Mouse (Mus musculus): ENCODE data around the gene Cldn12. TPM values are rescaled to one million over a fixed set of nuclear protein-coding genes. Genes with fewer than 3 reads are reported as not detected.

Cldn12 gene
- polyA plus RNA-seq, 2 experiments: 13.6 to 20.2 TPM

DNA sequence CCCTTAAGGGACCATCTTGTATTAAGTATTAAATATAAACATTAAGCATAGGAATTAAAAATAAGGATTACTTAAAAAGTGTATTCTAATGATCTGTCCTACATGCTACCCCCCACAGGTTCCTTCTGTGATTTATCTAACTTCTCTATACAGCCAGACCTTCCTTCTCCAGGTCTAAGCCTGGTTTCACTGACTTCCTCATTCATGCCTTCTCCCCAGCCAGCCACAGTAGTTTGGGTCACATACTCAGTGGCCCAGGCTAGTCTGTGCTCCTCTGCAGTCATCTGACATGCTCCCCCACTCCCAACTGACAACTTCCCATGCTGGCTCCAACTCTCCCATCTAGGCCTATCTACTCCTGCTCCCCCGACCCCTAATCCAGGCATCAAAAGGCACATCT is 36.4 kb upstream of the Cldn12 start:
- Histone ChIP-seq H3K9ac (ENCODE audit: low read depth, low read length, severe bottlenecking) (no peak overlapping the region), H3K4me3 (replicated peaks; ENCODE audit: low read length) (no peak overlapping the region), H3K9me3 (ENCODE audit: control insufficient read depth, low read length) (no peaks in the 10 kb centered on the region), H3K27ac (replicated peaks; ENCODE audit: low read depth, low read length) (no peak overlapping the region), H3K27me3 (ENCODE audit: control insufficient read depth, insufficient read depth, low read length) (no peaks in the 10 kb centered on the region), H3K4me2 (replicated peaks; ENCODE audit: low read depth, low read length, severe bottlenecking) (no peak overlapping the region), H3K36me3 (ENCODE audit: control insufficient read depth, insufficient read depth, low read length) (peaks cover 51% of the 10 kb centered on the region), H3K4me1 (ENCODE audit: control insufficient read depth, insufficient read depth, low read length) (no peaks in the 10 kb centered on the region)
- DNase-seq (ENCODE audit: low spot score) (no peak), ATAC-seq (ENCODE audit: low FRiP score, low read depth) (no peak)
- WGBS: 92% methylated on average over 1 of the region's 1 CpGs
- no peak for TF ChIP-seq POLR2A (IDR thresholded peaks at IDR 0.05; ENCODE audit: borderline replicate concordance, extremely low read depth, insufficient read depth, insufficient read length)

DNA sequence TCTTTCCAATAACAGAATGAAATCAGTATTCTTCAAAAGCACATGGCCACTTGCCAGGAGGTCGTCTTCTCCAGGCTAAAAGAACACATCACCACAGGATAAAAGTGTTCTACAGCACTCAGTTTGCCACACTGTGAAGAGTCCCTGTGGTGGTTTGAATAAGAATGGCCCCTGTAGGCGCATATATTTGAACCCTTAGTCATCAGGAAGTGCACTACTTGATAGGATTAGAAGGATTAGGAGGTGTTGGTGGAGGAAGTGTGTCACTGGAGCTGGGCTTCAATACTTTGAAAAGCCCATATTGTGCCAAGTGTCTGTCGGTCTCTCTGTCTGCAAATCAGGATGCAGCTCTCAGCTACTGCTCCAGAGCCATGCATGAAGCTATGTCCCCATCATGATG is 25.6 kb upstream of the Cldn12 start:
- 77% methylated on average over 3 of the region's 3 CpGs for WGBS
- H3K9ac ChIP-seq (ENCODE audit: low read depth, low read length, severe bottlenecking): no peak overlapping the region
- TF ChIP-seq POLR2A (IDR thresholded peaks at IDR 0.05; ENCODE audit: borderline replicate concordance, extremely low read depth, insufficient read depth, insufficient read length): no peak
- no peak overlapping the region for H3K27ac ChIP-seq (replicated peaks; ENCODE audit: low read depth, low read length)
- DNase-seq (ENCODE audit: low spot score) (no peak), ATAC-seq (ENCODE audit: low FRiP score, low read depth) (no peak)
- H3K4me1 ChIP-seq (ENCODE audit: control insufficient read depth, insufficient read depth, low read length): no peaks in the 10 kb centered on the region
- H3K4me3 ChIP-seq (replicated peaks; ENCODE audit: low read length): no peak overlapping the region
- no peaks in the 10 kb centered on the region for H3K27me3 ChIP-seq (ENCODE audit: control insufficient read depth, insufficient read depth, low read length)
- no peak overlapping the region for H3K4me2 ChIP-seq (replicated peaks; ENCODE audit: low read depth, low read length, severe bottlenecking)
- no peaks in the 10 kb centered on the region for H3K9me3 ChIP-seq (ENCODE audit: control insufficient read depth, low read length)
- H3K36me3 ChIP-seq (ENCODE audit: control insufficient read depth, insufficient read depth, low read length): peaks cover 46% of the 10 kb centered on the region

DNA sequence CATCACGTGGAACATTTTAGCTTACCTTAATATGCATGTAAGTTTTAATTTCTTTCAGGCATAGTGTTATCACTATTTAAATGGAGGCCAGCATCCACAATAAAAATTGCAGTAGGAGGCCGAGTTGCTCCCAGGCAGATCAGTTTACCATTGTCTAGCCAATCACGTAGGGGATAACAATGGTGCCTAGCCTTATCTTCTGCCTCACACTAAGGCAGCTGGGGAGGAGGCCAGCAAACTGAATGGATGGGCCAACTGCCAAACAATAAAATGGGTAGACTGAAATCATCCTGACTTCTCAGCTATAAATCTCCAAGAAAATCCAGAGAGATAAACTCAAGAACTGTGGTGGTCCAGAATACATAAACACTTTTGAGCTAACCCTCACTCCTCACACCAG is 25.0 kb upstream of the Cldn12 start:
- H3K4me2 ChIP-seq (replicated peaks; ENCODE audit: low read depth, low read length, severe bottlenecking): no peak overlapping the region
- no peaks in the 10 kb centered on the region for H3K4me1 ChIP-seq (ENCODE audit: control insufficient read depth, insufficient read depth, low read length)
- WGBS: 86% methylated on average over 3 of the region's 3 CpGs
- H3K27me3 ChIP-seq (ENCODE audit: control insufficient read depth, insufficient read depth, low read length): no peaks in the 10 kb centered on the region
- H3K9ac ChIP-seq (ENCODE audit: low read depth, low read length, severe bottlenecking): no peak overlapping the region
- no peak for TF ChIP-seq POLR2A (IDR thresholded peaks at IDR 0.05; ENCODE audit: borderline replicate concordance, extremely low read depth, insufficient read depth, insufficient read length)
- H3K4me3 ChIP-seq (replicated peaks; ENCODE audit: low read length): no peak overlapping the region
- no peak for ATAC-seq (ENCODE audit: low FRiP score, low read depth)
- H3K36me3 ChIP-seq (ENCODE audit: control insufficient read depth, insufficient read depth, low read length): peaks cover 45% of the 10 kb centered on the region
- H3K27ac ChIP-seq (replicated peaks; ENCODE audit: low read depth, low read length): no peak overlapping the region
- no peak for DNase-seq (ENCODE audit: low spot score)
- no peaks in the 10 kb centered on the region for H3K9me3 ChIP-seq (ENCODE audit: control insufficient read depth, low read length)

DNA sequence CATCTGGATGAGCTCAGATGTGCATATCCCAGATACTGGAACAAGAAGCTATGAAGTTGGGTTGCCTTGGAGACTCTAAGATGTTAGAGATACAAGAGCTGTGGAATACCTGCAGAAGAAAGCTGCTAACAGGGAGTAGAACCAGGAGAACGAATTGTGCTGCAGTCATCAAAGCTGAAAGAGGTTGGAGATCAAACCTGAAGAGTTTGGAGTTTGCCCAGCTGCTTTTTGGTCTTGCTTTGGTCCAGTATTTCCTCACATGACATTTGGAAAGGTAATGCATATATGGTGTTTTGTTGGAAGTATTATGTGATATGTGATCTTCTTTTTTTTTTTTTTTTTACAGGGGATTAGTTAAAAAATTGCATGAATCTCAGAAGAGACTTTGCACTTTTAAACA is 21.4 kb upstream of the Cldn12 start:
- H3K4me3 ChIP-seq (replicated peaks; ENCODE audit: low read length): no peak overlapping the region
- peaks cover 21% of the 10 kb centered on the region for H3K36me3 ChIP-seq (ENCODE audit: control insufficient read depth, insufficient read depth, low read length)
- H3K27me3 ChIP-seq (ENCODE audit: control insufficient read depth, insufficient read depth, low read length): no peaks in the 10 kb centered on the region
- no peak overlapping the region for H3K4me2 ChIP-seq (replicated peaks; ENCODE audit: low read depth, low read length, severe bottlenecking)
- DNase-seq (ENCODE audit: low spot score): no peak
- H3K9me3 ChIP-seq (ENCODE audit: control insufficient read depth, low read length): no peaks in the 10 kb centered on the region
- no peak overlapping the region for H3K27ac ChIP-seq (replicated peaks; ENCODE audit: low read depth, low read length)
- H3K4me1 ChIP-seq (ENCODE audit: control insufficient read depth, insufficient read depth, low read length): no peaks in the 10 kb centered on the region
- 93% methylated on average over 1 of the region's 1 CpGs for WGBS
- TF ChIP-seq POLR2A (IDR thresholded peaks at IDR 0.05; ENCODE audit: borderline replicate concordance, extremely low read depth, insufficient read depth, insufficient read length): no peak
- no peak for ATAC-seq (ENCODE audit: low FRiP score, low read depth)
- no peak overlapping the region for H3K9ac ChIP-seq (ENCODE audit: low read depth, low read length, severe bottlenecking)

DNA sequence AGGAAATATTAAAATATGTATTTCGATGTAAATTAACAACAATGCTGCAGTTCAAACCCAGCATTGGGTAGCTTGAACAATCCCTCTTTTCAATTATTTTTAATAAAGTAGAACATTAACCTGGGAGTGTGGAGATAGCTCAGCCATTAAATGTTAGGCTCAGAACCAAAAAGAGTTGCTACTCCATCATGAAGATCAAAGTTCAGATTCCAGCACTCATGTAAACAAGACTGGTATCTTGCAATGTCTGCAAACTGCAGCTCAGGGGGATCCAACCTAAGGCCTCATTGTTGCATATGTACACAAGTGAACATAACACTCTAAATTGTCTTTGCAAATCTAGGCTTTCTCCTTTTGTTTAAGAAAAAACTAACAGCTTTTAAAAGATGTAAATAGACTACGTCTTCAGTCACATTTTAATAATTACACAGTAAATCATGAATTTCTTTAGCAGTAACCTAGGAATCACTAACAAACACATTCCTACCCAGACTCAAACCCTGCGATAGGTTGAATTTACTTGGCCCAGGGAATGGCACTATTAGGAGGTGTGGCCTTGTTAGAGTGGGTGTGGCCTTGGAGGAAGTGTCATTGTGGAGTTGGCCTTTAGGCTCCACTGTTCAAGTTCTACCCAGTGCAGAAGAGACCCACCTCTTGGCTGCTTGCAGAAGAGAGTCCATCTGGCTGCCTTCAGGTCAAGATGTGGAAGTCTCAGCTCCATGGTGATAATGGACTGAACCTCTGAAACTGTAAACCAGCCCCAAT is 19.1 kb upstream of the Cldn12 start:
- 92% methylated on average over 3 of the region's 3 CpGs for WGBS
- H3K36me3 ChIP-seq (ENCODE audit: control insufficient read depth, insufficient read depth, low read length): peaks cover 6% of the 10 kb centered on the region
- no peaks in the 10 kb centered on the region for H3K9me3 ChIP-seq (ENCODE audit: control insufficient read depth, low read length)
- H3K4me1 ChIP-seq (ENCODE audit: control insufficient read depth, insufficient read depth, low read length): no peaks in the 10 kb centered on the region
- no peaks in the 10 kb centered on the region for H3K27me3 ChIP-seq (ENCODE audit: control insufficient read depth, insufficient read depth, low read length)
- TF ChIP-seq POLR2A (IDR thresholded peaks at IDR 0.05; ENCODE audit: borderline replicate concordance, extremely low read depth, insufficient read depth, insufficient read length): no peak
- no peak overlapping the region for H3K9ac ChIP-seq (ENCODE audit: low read depth, low read length, severe bottlenecking)
- H3K4me3 ChIP-seq (replicated peaks; ENCODE audit: low read length): no peak overlapping the region
- no peak overlapping the region for H3K4me2 ChIP-seq (replicated peaks; ENCODE audit: low read depth, low read length, severe bottlenecking)
- DNase-seq (ENCODE audit: low spot score) (no peak), ATAC-seq (ENCODE audit: low FRiP score, low read depth) (no peak)
- no peak overlapping the region for H3K27ac ChIP-seq (replicated peaks; ENCODE audit: low read depth, low read length)
